Mouse (Mus musculus): ENCODE measurements at regions not wholly inside any gene's neighbourhood (a gene's known extent, or its start where the extent isn't known, plus 50 kb on each side); places are given as distances from the start of the nearest gene placed in this dataset.

DNA sequence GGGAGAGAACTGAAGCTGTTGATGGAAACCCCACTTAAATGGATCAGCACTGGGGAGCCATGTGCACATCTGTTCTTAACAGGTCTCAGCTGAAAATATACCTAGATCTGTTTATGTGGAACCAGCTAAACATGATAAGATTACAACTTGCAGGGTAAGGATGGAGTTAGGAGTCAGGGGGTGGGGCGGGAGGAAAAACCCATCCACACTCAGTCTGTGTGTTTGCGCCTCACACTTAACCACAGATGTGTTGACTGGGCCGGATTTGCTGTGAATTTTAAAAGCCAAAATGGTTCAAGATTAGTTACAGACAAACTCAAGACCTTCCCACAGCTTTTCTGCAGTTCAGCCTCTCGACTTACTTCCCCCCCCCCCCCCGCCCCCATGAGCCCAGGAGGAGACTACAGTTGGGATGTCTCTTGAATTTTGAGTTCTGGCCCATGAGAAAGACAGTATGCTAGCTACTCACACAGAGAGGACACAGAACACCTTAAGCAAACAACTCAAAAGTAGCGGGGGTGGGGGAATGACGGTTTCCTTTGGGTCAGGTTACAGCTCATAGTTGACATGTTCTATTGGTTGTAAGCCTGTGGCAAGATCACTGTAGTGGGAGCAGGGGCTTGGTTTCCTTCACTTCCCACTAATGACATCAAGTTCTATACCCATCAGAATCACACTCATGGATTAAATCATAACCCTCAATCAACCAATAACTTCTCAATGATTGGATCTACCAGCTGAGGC is 209.1 kb downstream of the Bcl2l11 start:
- no peak for DNase-seq (ENCODE audit: low spot score)

DNA sequence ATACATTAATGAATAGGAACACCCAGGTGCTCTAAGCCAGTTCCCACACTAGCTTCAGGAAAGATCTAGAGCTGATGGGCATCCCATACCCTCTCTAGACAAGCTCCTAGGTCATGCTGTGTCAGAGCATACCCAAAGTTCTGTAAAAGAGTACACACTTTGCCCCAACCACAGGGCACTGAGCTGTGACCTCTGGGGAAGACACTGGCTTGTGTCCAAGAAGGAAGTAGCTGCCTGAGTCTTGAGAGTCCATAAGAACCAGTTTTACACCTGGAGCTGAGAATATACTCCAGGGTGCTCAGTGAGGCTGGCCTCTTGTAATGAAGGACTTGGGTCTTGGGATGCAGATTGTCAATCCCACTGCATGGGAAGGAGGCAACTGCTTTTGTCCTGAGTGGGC is 211.4 kb downstream of the Bcl2l11 start:
- DNase-seq (ENCODE audit: low spot score): no peak

DNA sequence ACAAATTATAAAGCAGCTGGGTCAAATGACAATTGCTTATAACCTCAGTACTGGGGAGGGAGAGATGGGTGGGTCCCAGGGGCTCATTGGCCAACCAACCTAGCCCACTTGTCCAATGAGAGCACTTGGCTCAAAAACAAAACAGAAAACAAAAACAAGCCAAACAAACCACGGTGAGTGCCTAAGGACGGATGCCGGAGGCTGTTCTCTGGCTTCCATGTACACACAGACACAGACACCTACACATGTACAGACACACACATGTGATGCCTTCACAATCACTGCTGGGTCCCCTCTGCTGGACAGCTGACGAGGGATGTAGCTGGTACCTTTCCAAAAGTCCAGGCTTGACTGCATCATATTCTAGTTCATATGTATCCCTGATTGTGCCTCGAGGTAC is 212.0 kb downstream of the Bcl2l11 start:
- no peak for DNase-seq (ENCODE audit: low spot score)

DNA sequence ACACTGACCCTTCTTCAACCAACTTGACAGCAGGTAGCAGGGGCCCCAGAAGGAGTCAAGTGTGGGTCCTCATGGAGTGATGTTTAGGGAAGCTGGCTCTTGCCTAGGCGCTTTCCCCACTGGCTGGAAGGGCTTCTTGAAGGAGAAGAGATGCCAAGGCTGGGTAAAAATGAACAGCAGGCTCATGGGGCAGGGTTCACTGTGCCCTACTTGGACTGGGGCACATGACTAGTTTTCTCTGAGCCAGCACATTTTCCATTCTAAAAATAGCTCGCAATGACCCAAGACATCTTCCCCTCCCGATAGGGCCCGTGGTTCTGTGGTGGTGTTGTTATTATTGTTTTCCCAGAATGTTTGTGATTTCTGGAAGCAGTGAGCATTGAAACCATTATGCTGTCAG is 212.6 kb downstream of the Bcl2l11 start:
- no peak for DNase-seq (ENCODE audit: low spot score)

DNA sequence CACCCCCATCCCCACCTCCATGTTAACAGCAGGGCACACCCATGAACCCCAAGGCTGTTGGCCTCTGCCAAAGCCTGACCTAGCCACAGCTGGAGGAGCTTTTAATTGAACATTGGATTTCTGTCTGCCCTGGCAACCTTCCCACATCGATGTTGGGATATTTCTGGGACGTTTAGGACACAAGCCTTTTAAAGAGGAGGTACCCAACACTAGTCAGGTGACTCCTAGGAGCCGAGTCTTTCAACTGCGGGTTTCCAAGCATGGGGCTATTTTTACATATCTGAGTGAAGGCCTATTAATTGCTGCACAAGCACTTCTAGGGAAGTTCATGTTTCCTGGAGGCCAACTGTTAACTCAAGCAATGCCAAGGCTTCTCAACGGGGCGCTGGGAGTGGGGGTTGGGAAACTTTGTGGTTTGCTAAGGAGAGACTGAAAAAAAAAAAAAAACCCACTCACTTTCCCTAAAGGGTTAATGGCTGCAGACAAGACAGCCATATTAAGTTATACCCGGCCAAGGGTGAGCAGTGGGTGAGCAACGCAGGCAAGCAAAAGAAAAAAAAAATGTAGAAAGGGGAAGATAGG is 213.3 kb downstream of the Bcl2l11 start:
- DNase-seq (ENCODE audit: low spot score): no peak

DNA sequence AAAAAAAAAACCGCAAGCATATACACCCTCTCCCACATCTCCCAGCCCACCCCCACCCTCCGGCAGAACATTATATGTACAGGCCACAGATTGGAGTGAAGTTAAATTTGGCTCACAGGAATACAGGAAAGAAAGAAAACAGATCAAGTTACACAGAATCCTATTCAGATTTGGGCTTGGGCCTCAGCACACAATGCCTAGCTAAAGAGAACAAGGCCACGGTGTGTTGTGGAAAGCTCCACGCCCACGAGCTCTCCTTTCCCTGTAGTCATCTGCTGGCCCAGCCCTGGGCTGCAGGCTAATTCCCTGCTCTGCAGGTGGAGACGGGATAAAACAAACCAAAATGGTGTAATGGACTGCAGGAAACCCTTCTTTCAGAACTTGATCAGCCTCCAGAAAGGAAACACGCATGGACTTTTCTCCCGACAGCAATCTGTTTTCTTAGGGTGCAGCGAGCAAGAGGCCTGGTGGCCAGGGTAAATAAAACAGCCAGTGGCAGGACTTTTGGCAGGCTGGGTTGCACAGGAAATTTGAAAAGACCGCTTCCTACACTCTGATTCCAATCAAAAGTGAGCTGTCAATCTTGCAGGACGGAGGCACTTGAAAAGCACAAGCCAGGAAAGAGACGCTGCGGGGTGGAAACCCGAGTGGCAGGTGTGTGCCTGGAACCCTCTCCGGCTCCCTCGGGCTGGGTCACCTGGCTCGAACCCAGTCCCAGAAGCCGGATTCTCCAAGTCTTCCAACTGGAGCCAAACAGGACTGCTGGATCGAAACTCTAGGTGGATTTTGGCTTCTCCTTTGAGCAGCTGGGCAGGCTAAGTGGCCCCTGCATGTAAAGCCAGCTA is 214.0 kb downstream of the Bcl2l11 start:
- DNase-seq (ENCODE audit: low spot score): no peak

DNA sequence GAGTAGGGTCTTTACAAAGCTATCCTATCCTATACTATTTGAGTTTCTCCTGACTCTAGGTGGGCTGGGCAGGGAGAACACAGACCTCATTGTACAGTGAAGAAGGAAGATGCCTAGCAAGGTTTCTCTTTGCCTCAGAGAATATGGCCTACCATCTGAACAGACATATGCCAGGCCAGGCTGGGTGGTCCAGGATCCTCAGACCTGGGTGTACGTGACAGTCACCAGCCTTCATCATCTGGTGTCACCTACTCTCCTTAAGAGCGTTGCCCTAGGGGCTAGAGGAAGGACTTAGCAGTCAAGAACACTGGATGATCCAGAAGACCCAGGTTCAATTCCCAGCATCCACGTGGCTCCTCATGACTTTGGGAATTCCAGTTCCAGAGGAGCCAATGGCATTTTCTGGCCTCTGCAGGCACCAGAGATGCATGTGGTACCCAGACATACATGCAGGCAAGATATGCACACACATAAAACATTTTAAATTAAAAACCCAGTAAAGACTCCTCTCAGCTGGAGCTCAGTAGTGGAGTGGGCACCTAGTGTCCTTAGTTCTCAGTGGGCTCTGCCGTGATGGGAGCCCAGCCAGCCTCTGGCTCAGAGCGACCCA is 214.9 kb downstream of the Bcl2l11 start:
- no peak for DNase-seq (ENCODE audit: low spot score)

DNA sequence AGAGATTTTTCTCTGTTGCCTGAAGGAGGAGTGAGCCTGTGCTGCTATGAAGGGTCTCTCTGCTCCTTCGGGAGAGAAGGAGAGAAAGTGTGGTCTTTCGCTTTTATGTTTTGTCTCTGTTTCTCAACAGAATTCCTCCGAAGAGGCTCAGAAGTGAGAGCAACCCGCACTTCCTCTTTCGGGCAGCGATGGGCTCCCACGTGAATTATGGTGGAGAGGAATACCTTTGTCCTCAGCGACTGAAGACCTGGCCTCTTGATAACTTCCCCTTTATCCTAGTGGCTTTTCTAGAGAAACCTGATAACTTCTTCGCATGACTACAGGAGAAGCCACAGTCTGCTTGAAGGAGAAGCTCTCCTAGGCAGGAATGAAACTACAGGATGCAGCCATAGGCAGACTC is 216.4 kb downstream of the Bcl2l11 start:
- DNase-seq (ENCODE audit: low spot score): no peak

DNA sequence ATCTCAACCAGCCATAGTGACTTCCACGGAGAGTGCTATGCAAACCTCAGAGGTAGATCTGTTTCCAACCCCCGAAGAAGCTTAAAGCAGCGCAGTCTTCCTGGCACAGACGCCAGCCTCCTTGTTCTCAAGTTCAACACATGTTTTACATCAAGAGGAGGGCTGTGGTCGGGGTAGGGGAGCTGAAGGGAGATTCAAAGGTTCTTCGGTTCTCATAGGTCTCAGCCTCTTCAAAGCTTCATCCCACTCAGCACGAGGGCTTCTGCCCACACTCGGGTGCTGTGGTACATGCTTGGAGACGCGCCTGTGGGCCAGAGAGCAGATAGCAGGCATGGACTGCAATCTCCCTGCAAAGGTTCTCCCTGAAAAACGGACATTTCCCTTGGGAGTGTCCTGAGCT is 219.7 kb downstream of the Bcl2l11 start:
- no peak for DNase-seq (ENCODE audit: low spot score)

DNA sequence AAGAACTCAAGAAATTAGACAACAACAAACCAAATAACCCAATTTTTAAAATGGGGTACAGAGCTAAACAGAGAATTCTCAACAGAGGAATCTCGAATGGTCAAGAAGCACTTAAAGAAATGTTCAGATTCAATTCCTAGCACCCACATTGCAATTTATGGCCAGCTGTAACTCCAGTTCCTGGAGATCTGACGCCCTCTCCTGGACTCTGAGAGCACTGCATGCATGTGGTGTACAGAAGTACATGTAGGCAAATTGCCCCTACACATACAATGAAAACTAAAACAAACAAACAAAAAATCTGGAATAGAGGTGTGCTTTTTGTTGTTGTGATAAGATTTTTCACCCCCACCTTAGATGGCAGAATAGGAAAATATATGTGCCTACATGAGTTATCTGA is 222.7 kb downstream of the Bcl2l11 start:
- DNase-seq (ENCODE audit: low spot score): no peak

DNA sequence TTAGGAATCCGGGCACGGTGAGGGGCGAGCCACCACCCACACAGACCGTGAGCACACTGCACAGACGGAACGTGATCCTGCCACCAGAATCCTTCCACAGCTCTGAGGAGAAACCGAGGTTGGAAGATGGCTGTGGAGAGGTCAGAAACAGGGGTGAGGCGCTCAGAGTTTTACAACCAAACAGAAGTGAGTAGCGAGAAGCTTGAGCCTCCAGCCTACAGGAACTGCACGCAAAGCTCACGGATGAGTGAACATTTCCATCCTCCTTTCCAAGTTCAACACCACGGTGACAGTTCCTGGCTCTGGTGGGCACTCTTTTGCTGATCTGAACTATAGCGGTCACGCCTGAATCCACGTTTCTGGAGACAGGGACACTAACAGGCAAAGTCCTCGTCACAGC is 225.6 kb downstream of the Bcl2l11 start:
- no peak for DNase-seq (ENCODE audit: low spot score)

DNA sequence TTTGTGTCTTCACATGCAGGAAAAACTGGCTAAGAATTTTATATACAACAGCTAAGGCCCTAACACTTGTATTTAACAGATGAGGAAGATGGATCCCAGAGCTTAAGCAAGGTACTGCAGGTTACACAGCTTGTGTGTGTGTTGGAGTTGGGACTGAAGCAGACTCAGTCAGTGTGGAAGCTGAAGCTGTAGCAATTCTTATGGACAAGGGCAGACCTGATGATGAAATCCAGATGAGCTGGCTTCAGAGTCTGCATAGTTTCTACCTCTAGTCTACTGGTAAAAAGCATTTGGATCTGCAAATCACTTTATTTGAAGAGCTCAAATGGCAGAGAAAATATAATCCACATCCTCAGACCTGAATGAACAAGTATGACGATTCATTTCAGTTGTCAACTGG is 226.7 kb downstream of the Bcl2l11 start:
- DNase-seq (ENCODE audit: low spot score): no peak

DNA sequence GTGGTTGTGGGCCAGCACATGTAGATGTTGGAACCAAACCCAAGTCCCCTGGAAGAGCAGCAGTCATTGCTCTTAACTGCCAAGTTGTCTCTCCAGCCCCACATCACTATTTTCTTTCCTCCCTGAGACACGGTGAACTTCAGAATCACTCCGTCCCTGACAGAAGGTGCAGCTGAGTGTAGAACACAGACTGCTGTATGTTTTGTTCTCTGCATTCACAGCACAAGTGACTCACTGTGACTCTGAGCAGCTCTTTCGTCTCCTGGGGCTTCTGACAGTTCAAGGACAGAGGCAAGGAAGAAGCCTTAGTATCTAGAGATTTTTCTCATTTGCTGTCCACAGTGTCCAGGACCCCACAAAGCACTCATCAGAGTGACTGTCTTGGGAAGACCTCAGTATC is 227.6 kb downstream of the Bcl2l11 start:
- DNase-seq (ENCODE audit: low spot score): no peak

DNA sequence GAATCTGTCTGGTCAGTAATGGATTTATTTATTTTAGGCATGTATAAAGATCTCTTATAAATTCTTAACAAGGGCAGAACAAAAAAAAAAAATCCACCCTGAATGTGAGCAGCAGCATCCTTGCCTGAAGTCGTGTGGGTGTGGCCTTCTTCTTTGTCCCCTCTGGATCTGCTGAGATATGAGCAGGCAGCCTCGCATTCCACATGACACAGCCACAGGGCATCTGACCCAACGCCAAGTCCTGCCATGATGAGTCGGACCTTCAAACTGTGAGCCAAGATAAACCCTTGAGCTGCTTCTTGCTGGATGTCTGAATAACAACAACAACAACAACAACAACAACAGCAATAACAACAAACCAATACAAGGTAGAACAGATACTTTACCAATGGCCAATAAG is 230.5 kb downstream of the Bcl2l11 start:
- no peak for DNase-seq (ENCODE audit: low spot score)

DNA sequence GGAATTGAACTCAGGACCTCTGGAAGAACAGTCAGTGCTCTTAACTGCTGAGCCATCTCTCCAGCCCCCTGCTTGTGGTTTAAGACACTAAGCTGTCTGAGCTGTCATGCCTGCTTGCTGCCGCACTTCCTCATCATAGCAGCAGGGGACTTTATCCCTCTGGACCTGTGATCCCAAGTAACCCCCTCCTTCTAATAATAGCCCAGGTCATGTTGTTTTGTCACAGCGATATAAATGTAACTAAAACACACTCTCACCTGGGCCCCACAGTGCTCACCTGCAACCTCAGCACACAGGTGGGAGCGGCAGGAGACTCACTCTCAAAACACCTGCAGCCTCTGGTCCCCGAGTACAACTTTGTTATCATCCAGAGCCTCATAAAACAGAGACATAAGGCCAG is 231.9 kb upstream of the Spdye4c start:
- DNase-seq (ENCODE audit: low spot score): no peak

DNA sequence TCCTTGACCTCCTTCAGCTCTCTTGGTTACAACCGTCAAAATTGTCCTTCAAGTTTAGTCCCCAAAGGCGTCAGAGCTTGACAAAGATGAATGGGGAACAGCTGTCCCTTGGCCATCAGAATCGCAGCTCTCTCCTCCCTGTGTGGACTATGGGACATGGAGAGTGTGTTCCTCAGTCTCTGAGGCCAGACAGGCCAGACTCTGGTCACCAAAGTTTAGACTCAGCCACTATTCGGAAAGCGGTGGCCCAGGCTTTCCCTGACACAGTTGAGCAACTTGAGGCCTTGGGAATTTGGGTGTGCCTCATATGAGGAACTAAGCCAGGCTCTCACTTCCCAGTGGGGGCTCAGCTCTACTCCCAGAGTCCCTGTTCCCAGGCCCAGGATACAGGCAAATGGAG is 230.5 kb upstream of the Spdye4c start:
- DNase-seq (ENCODE audit: low spot score): no peak

DNA sequence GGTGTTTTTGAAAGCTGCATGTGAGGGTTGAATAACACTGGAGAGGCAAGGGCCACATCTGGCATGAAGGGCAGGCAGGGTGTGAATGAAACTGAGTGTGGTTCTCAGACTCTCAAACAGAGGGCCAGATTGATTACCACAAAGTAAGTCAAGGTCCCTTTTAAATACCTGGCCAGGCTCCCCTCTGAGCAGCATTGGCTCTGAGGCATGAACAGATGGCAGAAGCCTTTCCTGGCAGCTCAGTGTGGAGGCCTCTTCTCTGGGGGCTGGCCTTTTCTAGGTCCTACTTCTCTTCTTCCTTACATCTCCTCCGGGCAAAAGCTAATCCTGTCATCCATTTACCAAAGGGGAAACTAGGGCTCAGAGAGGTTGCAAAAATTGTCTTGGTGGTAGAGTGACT is 229.6 kb upstream of the Spdye4c start:
- no peak for DNase-seq (ENCODE audit: low spot score)

DNA sequence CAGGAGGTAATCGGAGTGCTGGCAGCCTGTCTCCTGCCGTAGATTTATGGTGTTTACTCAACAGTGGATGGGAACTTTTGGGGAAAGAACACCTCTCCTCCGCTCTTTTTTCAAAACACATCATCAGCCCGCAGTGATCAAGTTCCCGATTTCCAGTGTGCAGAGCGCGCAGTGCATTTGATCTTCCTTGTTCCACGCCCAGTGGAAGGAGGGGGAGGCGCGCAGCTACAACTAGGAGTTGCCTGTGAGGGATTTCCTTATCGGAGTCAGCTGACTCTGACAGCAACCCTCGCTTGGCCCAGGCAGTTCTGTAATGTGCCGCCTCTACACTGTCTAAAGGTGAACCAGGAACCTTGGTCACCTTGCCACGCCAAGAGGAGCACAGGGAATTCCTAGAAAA is 226.8 kb upstream of the Spdye4c start:
- DNase-seq (ENCODE audit: low spot score): peak; percentile 36

DNA sequence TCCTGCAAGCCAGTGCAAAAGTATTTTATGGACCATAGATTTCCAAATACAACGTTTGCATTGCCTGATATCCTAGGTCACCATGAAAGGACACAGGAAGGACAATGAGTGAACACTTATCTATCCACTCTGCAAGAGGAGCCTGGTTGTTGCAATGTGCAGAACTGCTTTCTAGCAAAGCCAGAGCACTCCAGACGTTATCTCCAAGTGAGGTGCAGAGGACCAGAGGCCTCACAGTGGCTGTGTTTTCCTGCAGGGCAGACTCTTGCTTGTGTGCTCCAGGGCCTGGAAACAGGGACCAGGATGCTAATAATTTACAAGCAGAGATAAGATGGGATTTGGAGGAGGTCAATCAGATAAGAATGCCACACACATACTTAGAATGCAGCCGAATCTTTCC is 226.0 kb upstream of the Spdye4c start:
- no peak for DNase-seq (ENCODE audit: low spot score)

DNA sequence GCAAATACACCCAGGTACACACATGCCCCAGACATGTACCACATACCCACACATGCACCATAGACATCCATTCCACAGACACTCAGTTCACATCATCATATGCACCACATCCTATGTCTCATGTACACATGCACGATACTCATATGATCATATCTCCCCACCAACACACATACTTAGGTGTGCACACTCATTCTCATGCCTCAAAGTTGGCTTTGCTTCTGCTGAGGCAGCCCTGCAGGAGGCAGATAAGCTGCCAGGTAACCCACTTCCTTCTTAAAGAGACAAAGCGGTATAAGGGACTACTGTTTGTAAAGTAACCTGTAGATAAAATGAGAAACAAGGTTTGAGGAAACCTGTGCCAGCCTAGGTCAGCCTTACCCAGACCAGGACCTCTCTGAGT is 225.2 kb upstream of the Spdye4c start:
- DNase-seq (ENCODE audit: low spot score): no peak

DNA sequence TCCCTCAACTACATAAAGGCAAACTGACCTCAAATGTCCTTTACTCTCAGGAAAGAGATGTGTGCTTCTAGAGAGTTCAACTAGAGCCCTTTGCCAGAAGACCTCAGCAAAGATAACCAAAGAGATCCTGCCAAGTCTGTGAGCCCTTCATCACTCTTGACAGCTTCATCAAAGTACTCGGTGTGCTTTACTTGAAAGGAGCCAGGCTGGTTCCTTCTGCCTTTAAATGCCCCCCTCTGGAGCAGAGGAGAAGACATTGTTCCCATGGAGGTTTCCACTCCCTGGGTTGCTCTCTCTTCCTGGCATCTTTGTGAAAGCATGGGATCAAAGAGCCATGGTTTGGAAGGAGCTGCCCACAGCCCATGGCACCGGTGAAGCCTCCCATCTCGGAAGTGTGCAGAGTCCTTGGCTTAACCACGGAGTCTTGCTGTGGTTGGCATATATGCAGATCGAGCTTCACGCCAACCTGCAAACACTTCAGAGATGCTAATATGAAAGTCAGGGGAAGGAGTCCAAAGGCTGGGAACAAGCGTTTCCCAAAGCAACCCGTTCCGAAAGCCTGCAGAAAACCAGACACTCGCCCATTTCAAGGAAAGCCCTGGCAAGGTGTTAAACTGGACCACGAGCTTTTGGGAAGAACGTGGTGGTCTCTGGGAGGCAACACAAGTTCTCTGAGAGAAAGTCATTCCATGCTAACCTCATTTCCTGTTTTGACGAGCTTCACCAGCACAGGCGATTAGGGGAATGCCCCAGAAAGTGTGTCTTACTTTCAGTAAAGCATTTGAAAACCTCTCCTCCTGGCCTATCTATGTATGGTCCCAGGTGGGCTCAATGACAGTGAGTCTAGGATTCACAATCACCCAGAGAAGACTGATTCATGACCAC is 223.5 kb upstream of the Spdye4c start:
- no peak for DNase-seq (ENCODE audit: low spot score)
